Mouse (Mus musculus): ENCODE measurements around the gene Dnah11. TPM values are rescaled to one million over a fixed set of nuclear protein-coding genes. Genes with fewer than 3 reads are reported as not detected.
A peak's percentile ranks its signal among the peaks of the same experiment; 100 is the strongest.

The Dnah11 gene
- polyA plus RNA-seq, 2 experiments = 0.15 to 0.39 TPM

- no peak for TF ChIP-seq POLR2A (IDR thresholded peaks at IDR 0.05; ENCODE audit: borderline replicate concordance, extremely low read depth, insufficient read depth, insufficient read length)
- no peaks in the 10 kb centered on the region for H3K36me3 ChIP-seq (ENCODE audit: control insufficient read depth, insufficient read depth, low read length)
- no peaks in the 10 kb centered on the region for H3K4me1 ChIP-seq (ENCODE audit: control insufficient read depth, insufficient read depth, low read length)
- ATAC-seq (ENCODE audit: low FRiP score, low read depth) = no peak
- no peak overlapping the region for H3K4me3 ChIP-seq (replicated peaks; ENCODE audit: low read length)
- H3K4me2 ChIP-seq (replicated peaks; ENCODE audit: low read depth, low read length, severe bottlenecking) = no peak overlapping the region
- H3K27me3 ChIP-seq (ENCODE audit: control insufficient read depth, insufficient read depth, low read length) = no peaks in the 10 kb centered on the region
- H3K9me3 ChIP-seq (ENCODE audit: control insufficient read depth, low read length) = no peaks in the 10 kb centered on the region
- H3K27ac ChIP-seq (replicated peaks; ENCODE audit: low read depth, low read length) = no peak overlapping the region
- WGBS = 51% methylated on average over 5 of the region's 5 CpGs
- DNase-seq (ENCODE audit: low spot score) = no peak
- no peak overlapping the region for H3K9ac ChIP-seq (ENCODE audit: low read depth, low read length, severe bottlenecking)
Measured at GRCm38 (mm10) chr12:117946823-117947704, 251.8 kb downstream of the Dnah11 start.

- no peaks in the 10 kb centered on the region for H3K4me1 ChIP-seq (ENCODE audit: control insufficient read depth, insufficient read depth, low read length)
- H3K9me3 ChIP-seq (ENCODE audit: control insufficient read depth, low read length) = no peaks in the 10 kb centered on the region
- 39% methylated on average over 7 of the region's 7 CpGs for WGBS
- H3K4me2 ChIP-seq (replicated peaks; ENCODE audit: low read depth, low read length, severe bottlenecking) = no peak overlapping the region
- H3K27me3 ChIP-seq (ENCODE audit: control insufficient read depth, insufficient read depth, low read length) = no peaks in the 10 kb centered on the region
- no peak for TF ChIP-seq POLR2A (IDR thresholded peaks at IDR 0.05; ENCODE audit: borderline replicate concordance, extremely low read depth, insufficient read depth, insufficient read length)
- no peak overlapping the region for H3K27ac ChIP-seq (replicated peaks; ENCODE audit: low read depth, low read length)
- no peak overlapping the region for H3K9ac ChIP-seq (ENCODE audit: low read depth, low read length, severe bottlenecking)
- no peak overlapping the region for H3K4me3 ChIP-seq (replicated peaks; ENCODE audit: low read length)
- H3K36me3 ChIP-seq (ENCODE audit: control insufficient read depth, insufficient read depth, low read length) = no peaks in the 10 kb centered on the region
- DNase-seq (ENCODE audit: low spot score) (peak; percentile 11), ATAC-seq (ENCODE audit: low FRiP score, low read depth) (no peak)
Measured at GRCm38 (mm10) chr12:117941947-117942346, 256.9 kb downstream of the Dnah11 start.

GRCm38 (mm10) chr12:117938214-117938613, 260.6 kb downstream of the Dnah11 start:
- no peak for TF ChIP-seq POLR2A (IDR thresholded peaks at IDR 0.05; ENCODE audit: borderline replicate concordance, extremely low read depth, insufficient read depth, insufficient read length)
- DNase-seq (ENCODE audit: low spot score) (no peak), ATAC-seq (ENCODE audit: low FRiP score, low read depth) (no peak)
- H3K4me1 ChIP-seq (ENCODE audit: control insufficient read depth, insufficient read depth, low read length) = no peaks in the 10 kb centered on the region
- H3K36me3 ChIP-seq (ENCODE audit: control insufficient read depth, insufficient read depth, low read length) = no peaks in the 10 kb centered on the region
- H3K4me3 ChIP-seq (replicated peaks; ENCODE audit: low read length) = no peak overlapping the region
- H3K4me2 ChIP-seq (replicated peaks; ENCODE audit: low read depth, low read length, severe bottlenecking) = no peak overlapping the region
- H3K9me3 ChIP-seq (ENCODE audit: control insufficient read depth, low read length) = no peaks in the 10 kb centered on the region
- 67% methylated on average over 2 of the region's 2 CpGs for WGBS
- H3K27me3 ChIP-seq (ENCODE audit: control insufficient read depth, insufficient read depth, low read length) = no peaks in the 10 kb centered on the region
- H3K27ac ChIP-seq (replicated peaks; ENCODE audit: low read depth, low read length) = no peak overlapping the region
- H3K9ac ChIP-seq (ENCODE audit: low read depth, low read length, severe bottlenecking) = no peak overlapping the region

- WGBS = 44% methylated on average over 1 of the region's 1 CpGs
- no peak overlapping the region for H3K4me3 ChIP-seq (replicated peaks; ENCODE audit: low read length)
- no peaks in the 10 kb centered on the region for H3K27me3 ChIP-seq (ENCODE audit: control insufficient read depth, insufficient read depth, low read length)
- no peak overlapping the region for H3K9ac ChIP-seq (ENCODE audit: low read depth, low read length, severe bottlenecking)
- no peaks in the 10 kb centered on the region for H3K4me1 ChIP-seq (ENCODE audit: control insufficient read depth, insufficient read depth, low read length)
- no peak overlapping the region for H3K4me2 ChIP-seq (replicated peaks; ENCODE audit: low read depth, low read length, severe bottlenecking)
- DNase-seq (ENCODE audit: low spot score) = no peak
- no peaks in the 10 kb centered on the region for H3K36me3 ChIP-seq (ENCODE audit: control insufficient read depth, insufficient read depth, low read length)
- no peak for ATAC-seq (ENCODE audit: low FRiP score, low read depth)
- H3K9me3 ChIP-seq (ENCODE audit: control insufficient read depth, low read length) = no peaks in the 10 kb centered on the region
- H3K27ac ChIP-seq (replicated peaks; ENCODE audit: low read depth, low read length) = no peak overlapping the region
- TF ChIP-seq POLR2A (IDR thresholded peaks at IDR 0.05; ENCODE audit: borderline replicate concordance, extremely low read depth, insufficient read depth, insufficient read length) = no peak
Measured at GRCm38 (mm10) chr12:117932026-117932425, 266.8 kb downstream of the Dnah11 start.

GRCm38 (mm10) chr12:117929768-117930167, 269.1 kb downstream of the Dnah11 start:
- TF ChIP-seq POLR2A (IDR thresholded peaks at IDR 0.05; ENCODE audit: borderline replicate concordance, extremely low read depth, insufficient read depth, insufficient read length) = no peak
- Histone ChIP-seq H3K4me2 (replicated peaks; ENCODE audit: low read depth, low read length, severe bottlenecking) (no peak overlapping the region), H3K4me3 (replicated peaks; ENCODE audit: low read length) (no peak overlapping the region), H3K9ac (ENCODE audit: low read depth, low read length, severe bottlenecking) (no peak overlapping the region), H3K27ac (replicated peaks; ENCODE audit: low read depth, low read length) (no peak overlapping the region), H3K9me3 (ENCODE audit: control insufficient read depth, low read length) (no peaks in the 10 kb centered on the region), H3K36me3 (ENCODE audit: control insufficient read depth, insufficient read depth, low read length) (no peaks in the 10 kb centered on the region), H3K4me1 (ENCODE audit: control insufficient read depth, insufficient read depth, low read length) (no peaks in the 10 kb centered on the region), H3K27me3 (ENCODE audit: control insufficient read depth, insufficient read depth, low read length) (no peaks in the 10 kb centered on the region)
- ATAC-seq (ENCODE audit: low FRiP score, low read depth) (no peak), DNase-seq (ENCODE audit: low spot score) (no peak)
- 79% methylated on average over 4 of the region's 4 CpGs for WGBS
